Mouse (Mus musculus): ENCODE results near the gene Nin. TPM values are rescaled to one million over a fixed set of nuclear protein-coding genes. Genes with fewer than 3 reads are reported as not detected.

Nin gene
- polyA plus RNA-seq, 1 experiment from 2014 or later = 10.3 TPM

GRCm38 (mm10) chr12:70104776-70105420, 8.6 kb downstream of the Nin start:
- Histone ChIP-seq H3K36me3 (replicated peaks; ENCODE audit: control insufficient read depth, insufficient read depth, low read depth, low read length) (no peaks in the 10 kb centered on the region), H3K4me1 (ENCODE audit: control insufficient read depth, insufficient read depth, low read length) (no peaks in the 10 kb centered on the region), H3K4me2 (ENCODE audit: low read depth, low read length) (no peak overlapping the region), H3K27me3 (ENCODE audit: control insufficient read depth, insufficient read depth, low read length) (no peaks in the 10 kb centered on the region), H3K9ac (replicated peaks; ENCODE audit: low read length) (no peak overlapping the region), H3K27ac (replicated peaks; ENCODE audit: low read depth, low read length) (no peak overlapping the region), H3K4me3 (ENCODE audit: low read depth, low read length) (no peak overlapping the region), H3K9me3 (replicated peaks; ENCODE audit: control insufficient read depth, low read length) (no peaks in the 10 kb centered on the region)
- ATAC-seq (replicated peaks; ENCODE audit: insufficient number of reproducible peaks, low FRiP score, low TSS enrichment, low read depth) (no peak), DNase-seq (ENCODE audit: low spot score) (no peak)
- 20% methylated on average over 5 of the region's 5 CpGs for WGBS

GRCm38 (mm10) chr12:70104199-70104598, 9.3 kb downstream of the Nin start:
- 50% methylated on average over 4 of the region's 4 CpGs for WGBS
- no peak overlapping the region for H3K4me3 ChIP-seq (ENCODE audit: low read depth, low read length)
- DNase-seq (ENCODE audit: low spot score) = no peak
- no peaks in the 10 kb centered on the region for H3K27me3 ChIP-seq (ENCODE audit: control insufficient read depth, insufficient read depth, low read length)
- no peaks in the 10 kb centered on the region for H3K4me1 ChIP-seq (ENCODE audit: control insufficient read depth, insufficient read depth, low read length)
- peak; percentile 49; the same call in 1 of the 2 replicates for ATAC-seq (replicated peaks; ENCODE audit: insufficient number of reproducible peaks, low FRiP score, low TSS enrichment, low read depth)
- no peaks in the 10 kb centered on the region for H3K9me3 ChIP-seq (replicated peaks; ENCODE audit: control insufficient read depth, low read length)
- no peak overlapping the region for H3K4me2 ChIP-seq (ENCODE audit: low read depth, low read length)
- H3K36me3 ChIP-seq (replicated peaks; ENCODE audit: control insufficient read depth, insufficient read depth, low read depth, low read length) = no peaks in the 10 kb centered on the region
- H3K9ac ChIP-seq (replicated peaks; ENCODE audit: low read length) = no peak overlapping the region
- H3K27ac ChIP-seq (replicated peaks; ENCODE audit: low read depth, low read length) = no peak overlapping the region

DNA sequence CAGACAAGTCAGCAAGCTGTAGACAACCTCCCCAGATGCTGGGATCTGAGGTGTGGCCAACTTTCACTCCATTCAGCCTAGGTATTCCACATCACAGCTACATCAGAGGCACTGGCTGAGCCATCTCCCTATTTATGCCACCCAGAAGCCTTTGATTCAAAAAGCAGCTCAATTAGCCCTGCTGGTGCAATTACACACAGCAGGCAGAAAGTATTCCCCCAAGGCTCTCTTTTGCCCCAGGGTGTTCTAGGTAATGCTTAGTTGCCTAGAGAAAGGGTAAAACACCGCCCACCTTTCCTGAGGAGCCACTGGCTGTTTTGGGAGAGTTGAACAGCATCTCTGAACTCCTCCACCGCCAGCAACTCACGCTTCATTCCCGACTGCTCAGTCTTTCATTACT, 10.3 kb downstream of the Nin start:
- Histone ChIP-seq H3K4me3 (ENCODE audit: low read depth, low read length) (no peak overlapping the region), H3K4me2 (ENCODE audit: low read depth, low read length) (no peak overlapping the region), H3K4me1 (ENCODE audit: control insufficient read depth, insufficient read depth, low read length) (no peaks in the 10 kb centered on the region), H3K27me3 (ENCODE audit: control insufficient read depth, insufficient read depth, low read length) (no peaks in the 10 kb centered on the region), H3K36me3 (replicated peaks; ENCODE audit: control insufficient read depth, insufficient read depth, low read depth, low read length) (no peaks in the 10 kb centered on the region), H3K9ac (replicated peaks; ENCODE audit: low read length) (no peak overlapping the region), H3K27ac (replicated peaks; ENCODE audit: low read depth, low read length) (no peak overlapping the region), H3K9me3 (replicated peaks; ENCODE audit: control insufficient read depth, low read length) (no peaks in the 10 kb centered on the region)
- DNase-seq (ENCODE audit: low spot score) = no peak
- WGBS = 70% methylated on average over 4 of the region's 4 CpGs
- no peak for ATAC-seq (replicated peaks; ENCODE audit: insufficient number of reproducible peaks, low FRiP score, low TSS enrichment, low read depth)

DNA sequence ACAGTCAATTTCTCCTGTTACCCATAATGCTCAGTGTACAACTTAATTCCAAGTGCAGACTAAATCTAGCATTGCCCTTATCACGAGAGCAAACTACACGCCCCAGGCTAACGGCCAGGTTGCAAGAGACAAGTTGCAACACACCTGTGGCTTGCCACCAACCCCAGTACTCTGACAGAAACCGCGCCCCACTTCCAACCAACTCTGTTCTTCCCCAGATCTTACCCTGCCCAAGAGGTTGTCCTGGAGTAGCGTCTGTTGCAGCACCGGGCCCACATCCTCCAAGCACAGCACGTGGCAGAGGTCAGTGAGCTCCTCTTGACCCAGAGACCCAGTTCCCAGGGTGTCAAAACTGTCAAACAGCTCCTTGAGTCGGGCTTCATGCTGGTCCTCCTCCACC, 11.1 kb downstream of the Nin start:
- no peak overlapping the region for H3K4me2 ChIP-seq (ENCODE audit: low read depth, low read length)
- no peaks in the 10 kb centered on the region for H3K36me3 ChIP-seq (replicated peaks; ENCODE audit: control insufficient read depth, insufficient read depth, low read depth, low read length)
- H3K9ac ChIP-seq (replicated peaks; ENCODE audit: low read length) = no peak overlapping the region
- no peaks in the 10 kb centered on the region for H3K27me3 ChIP-seq (ENCODE audit: control insufficient read depth, insufficient read depth, low read length)
- H3K9me3 ChIP-seq (replicated peaks; ENCODE audit: control insufficient read depth, low read length) = no peaks in the 10 kb centered on the region
- ATAC-seq (replicated peaks; ENCODE audit: insufficient number of reproducible peaks, low FRiP score, low TSS enrichment, low read depth) (no peak), DNase-seq (ENCODE audit: low spot score) (no peak)
- H3K4me3 ChIP-seq (ENCODE audit: low read depth, low read length) = no peak overlapping the region
- 90% methylated on average over 9 of the region's 9 CpGs for WGBS
- H3K4me1 ChIP-seq (ENCODE audit: control insufficient read depth, insufficient read depth, low read length) = no peaks in the 10 kb centered on the region
- H3K27ac ChIP-seq (replicated peaks; ENCODE audit: low read depth, low read length) = no peak overlapping the region

GRCm38 (mm10) chr12:70101823-70102222, 11.7 kb downstream of the Nin start:
- H3K9me3 ChIP-seq (replicated peaks; ENCODE audit: control insufficient read depth, low read length) = no peaks in the 10 kb centered on the region
- H3K36me3 ChIP-seq (replicated peaks; ENCODE audit: control insufficient read depth, insufficient read depth, low read depth, low read length) = no peaks in the 10 kb centered on the region
- no peak overlapping the region for H3K9ac ChIP-seq (replicated peaks; ENCODE audit: low read length)
- no peaks in the 10 kb centered on the region for H3K4me1 ChIP-seq (ENCODE audit: control insufficient read depth, insufficient read depth, low read length)
- no peaks in the 10 kb centered on the region for H3K27me3 ChIP-seq (ENCODE audit: control insufficient read depth, insufficient read depth, low read length)
- no peak overlapping the region for H3K27ac ChIP-seq (replicated peaks; ENCODE audit: low read depth, low read length)
- no peak overlapping the region for H3K4me2 ChIP-seq (ENCODE audit: low read depth, low read length)
- no peak for DNase-seq (ENCODE audit: low spot score)
- no peak overlapping the region for H3K4me3 ChIP-seq (ENCODE audit: low read depth, low read length)
- 90% methylated on average over 5 of the region's 5 CpGs for WGBS
- ATAC-seq (replicated peaks; ENCODE audit: insufficient number of reproducible peaks, low FRiP score, low TSS enrichment, low read depth) = no peak

DNA sequence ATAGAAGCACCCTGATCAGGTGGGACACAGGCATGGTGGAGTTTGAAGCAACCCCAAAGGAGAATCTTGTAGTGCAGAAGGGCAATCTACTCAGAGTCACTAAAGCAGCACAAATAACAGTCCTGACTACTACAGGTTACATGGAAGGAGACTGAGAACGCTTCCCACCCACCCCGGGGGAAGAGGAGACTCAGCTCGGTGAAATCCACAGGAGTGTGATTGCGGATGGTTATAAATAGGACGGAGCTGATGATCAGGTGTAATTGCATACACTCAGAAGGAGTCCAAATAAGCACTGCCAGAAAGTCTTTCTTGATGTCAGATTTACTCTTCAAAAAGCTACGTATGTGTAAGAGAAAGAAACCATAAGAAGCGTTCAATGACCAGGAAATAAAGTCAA, 15.6 kb downstream of the Nin start:
- 88% methylated on average over 7 of the region's 7 CpGs for WGBS
- no peak overlapping the region for H3K27ac ChIP-seq (replicated peaks; ENCODE audit: low read depth, low read length)
- H3K36me3 ChIP-seq (replicated peaks; ENCODE audit: control insufficient read depth, insufficient read depth, low read depth, low read length) = no peaks in the 10 kb centered on the region
- no peaks in the 10 kb centered on the region for H3K4me1 ChIP-seq (ENCODE audit: control insufficient read depth, insufficient read depth, low read length)
- H3K27me3 ChIP-seq (ENCODE audit: control insufficient read depth, insufficient read depth, low read length) = no peaks in the 10 kb centered on the region
- H3K9me3 ChIP-seq (replicated peaks; ENCODE audit: control insufficient read depth, low read length) = no peaks in the 10 kb centered on the region
- H3K4me3 ChIP-seq (ENCODE audit: low read depth, low read length) = no peak overlapping the region
- DNase-seq (ENCODE audit: low spot score) (no peak), ATAC-seq (replicated peaks; ENCODE audit: insufficient number of reproducible peaks, low FRiP score, low TSS enrichment, low read depth) (no peak)
- no peak overlapping the region for H3K9ac ChIP-seq (replicated peaks; ENCODE audit: low read length)
- no peak overlapping the region for H3K4me2 ChIP-seq (ENCODE audit: low read depth, low read length)

DNA sequence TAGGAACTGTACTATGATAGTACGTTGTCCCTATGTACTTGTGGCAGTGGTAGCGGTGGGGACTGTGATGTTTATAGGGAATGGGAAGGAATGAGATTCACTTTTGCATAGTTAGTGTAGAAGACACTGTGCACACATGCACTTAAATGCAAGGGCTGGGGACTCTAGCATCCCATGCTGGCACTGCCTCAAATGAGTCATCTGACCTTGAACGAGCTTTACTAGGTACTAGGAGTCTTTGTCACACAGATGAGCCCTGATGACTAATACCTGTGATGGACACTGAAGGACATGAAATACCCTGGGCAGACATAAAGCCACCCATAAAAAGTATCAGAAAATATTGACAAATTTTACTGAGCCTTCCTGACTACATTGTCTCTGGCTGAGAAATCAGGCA, 16.2 kb downstream of the Nin start:
- Histone ChIP-seq H3K27me3 (ENCODE audit: control insufficient read depth, insufficient read depth, low read length) (no peaks in the 10 kb centered on the region), H3K27ac (replicated peaks; ENCODE audit: low read depth, low read length) (no peak overlapping the region), H3K36me3 (replicated peaks; ENCODE audit: control insufficient read depth, insufficient read depth, low read depth, low read length) (no peaks in the 10 kb centered on the region), H3K4me2 (ENCODE audit: low read depth, low read length) (no peak overlapping the region), H3K9ac (replicated peaks; ENCODE audit: low read length) (no peak overlapping the region), H3K4me3 (ENCODE audit: low read depth, low read length) (no peak overlapping the region), H3K4me1 (ENCODE audit: control insufficient read depth, insufficient read depth, low read length) (no peaks in the 10 kb centered on the region), H3K9me3 (replicated peaks; ENCODE audit: control insufficient read depth, low read length) (no peaks in the 10 kb centered on the region)
- DNase-seq (ENCODE audit: low spot score) (no peak), ATAC-seq (replicated peaks; ENCODE audit: insufficient number of reproducible peaks, low FRiP score, low TSS enrichment, low read depth) (no peak)
- WGBS = 80% methylated on average over 3 of the region's 3 CpGs

DNA sequence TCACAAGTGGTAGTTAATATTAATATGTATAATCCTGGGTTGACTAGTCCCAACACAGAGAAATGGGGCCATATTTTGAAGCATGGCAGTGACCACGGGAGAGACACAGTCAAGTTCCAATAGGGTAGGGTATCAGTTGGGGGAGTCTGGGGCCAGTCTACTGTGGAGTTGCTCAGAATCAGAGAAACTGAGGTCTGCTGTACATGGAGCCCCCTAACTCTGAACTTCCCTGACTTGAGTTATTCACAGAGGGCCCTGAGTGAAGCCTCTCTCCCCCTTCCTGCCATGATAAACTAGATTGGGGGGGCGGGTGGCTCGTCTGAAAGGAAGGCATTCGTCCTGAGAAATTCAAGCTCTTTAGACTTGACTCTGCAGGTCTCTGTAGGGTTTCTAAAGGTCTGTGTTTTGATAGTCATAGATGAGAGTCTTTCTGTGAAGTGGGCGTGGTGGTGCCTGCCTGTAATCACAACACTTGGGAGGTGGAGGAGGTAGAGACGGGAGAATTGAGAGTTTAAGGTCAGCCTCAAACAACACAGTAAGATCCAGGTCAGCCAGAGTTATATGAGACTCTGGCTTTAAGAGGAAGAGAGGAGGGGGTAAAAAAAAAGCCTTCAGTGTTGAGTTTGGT, 20.1 kb downstream of the Nin start:
- Histone ChIP-seq H3K4me2 (ENCODE audit: low read depth, low read length) (no peak overlapping the region), H3K4me3 (ENCODE audit: low read depth, low read length) (no peak overlapping the region), H3K27me3 (ENCODE audit: control insufficient read depth, insufficient read depth, low read length) (no peaks in the 10 kb centered on the region), H3K9me3 (replicated peaks; ENCODE audit: control insufficient read depth, low read length) (no peaks in the 10 kb centered on the region), H3K9ac (replicated peaks; ENCODE audit: low read length) (no peak overlapping the region), H3K4me1 (ENCODE audit: control insufficient read depth, insufficient read depth, low read length) (no peaks in the 10 kb centered on the region), H3K36me3 (replicated peaks; ENCODE audit: control insufficient read depth, insufficient read depth, low read depth, low read length) (no peaks in the 10 kb centered on the region), H3K27ac (replicated peaks; ENCODE audit: low read depth, low read length) (no peak overlapping the region)
- WGBS = 66% methylated on average over 6 of the region's 6 CpGs
- ATAC-seq (replicated peaks; ENCODE audit: insufficient number of reproducible peaks, low FRiP score, low TSS enrichment, low read depth) (no peak), DNase-seq (ENCODE audit: low spot score) (no peak)

Data from embryonic facial prominence, embryonic 11.5 days (tissue).